8 mouse cellular contexts compared by ENCODE assay signal in the genomic region with DNA sequence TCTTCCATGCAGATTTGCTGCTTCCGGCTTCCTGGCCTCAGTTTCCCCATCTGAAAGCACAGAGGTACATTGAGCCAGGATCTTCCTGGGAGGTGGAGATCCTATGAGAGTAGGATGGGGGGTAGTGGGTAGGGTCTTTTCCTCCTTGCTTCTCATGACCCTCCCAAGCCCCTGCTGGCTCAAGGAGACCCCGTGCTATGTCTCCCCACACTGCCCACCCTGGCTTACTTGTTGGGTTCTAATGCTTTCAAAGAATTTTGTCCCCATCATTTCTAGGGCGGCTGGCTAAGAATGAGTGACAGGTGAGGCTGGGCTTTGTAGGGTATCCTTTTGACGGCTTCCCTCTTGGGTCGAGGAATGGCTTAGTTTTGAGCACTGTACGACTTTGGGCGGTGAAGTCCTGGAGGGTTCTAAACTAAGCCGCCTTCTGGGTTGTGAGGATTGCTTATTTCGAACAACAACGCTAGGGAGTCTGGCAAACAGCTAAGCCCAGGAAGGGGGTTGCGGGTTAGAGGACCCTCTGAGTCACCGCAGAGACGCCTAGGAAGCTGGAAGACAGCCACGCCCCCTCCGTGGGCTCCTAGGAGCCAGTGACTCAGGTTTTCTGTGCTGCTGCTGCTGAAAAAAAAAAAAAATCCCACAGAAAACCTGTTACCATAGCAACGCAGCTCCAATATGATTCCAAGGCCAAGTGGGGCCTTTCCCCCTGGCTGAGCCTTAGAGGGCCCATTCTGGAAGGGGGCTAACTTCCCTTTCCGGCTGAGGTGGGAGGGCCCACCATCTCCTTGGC. TPM values are rescaled to one million over a fixed set of nuclear protein-coding genes. Genes with fewer than 3 reads are reported as not detected.
DNase-seq lines count a peak whose midpoint lies in the region; ATAC-seq and TF ChIP-seq lines count a peak whose summit lies in the region.

No protein-coding gene starts in this region.

- intact Hi-C loops in left cerebral cortex, postnatal 25 days (cut with DNase I) = loop anchor here (1.0 to 10.0 kb wide), 4 partner anchors 65 to 511 kb away; no protein-coding TSS in a partner anchor

- H3K27ac ChIP-seq in lung, embryonic 14.5 days (ENCODE audit: low read depth) = peak overlapping the region; percentile 12; the same call in 1 of the 2 replicates

- H3K4me2 ChIP-seq in lung, embryonic 14.5 days = peak overlapping the region; percentile 89

- H3K4me3 ChIP-seq in lung, embryonic 14.5 days (ENCODE audit: low read depth, low read length) = peak overlapping the region; percentile 69

- 33% methylated on average over 17 of the region's 17 CpGs for WGBS in lung, embryonic 14.5 days

- peak overlapping the region; percentile 96 for H3K9ac ChIP-seq in lung, embryonic 14.5 days

- no peak for ATAC-seq in lung, embryonic 14.5 days (ENCODE audit: insufficient read depth)

- H3K27me3 ChIP-seq in lung, embryonic 14.5 days (ENCODE audit: insufficient read depth, low read length) = no peaks in the 10 kb centered on the region

- H3K4me1 ChIP-seq in lung, embryonic 14.5 days (ENCODE audit: insufficient read depth) = peaks cover 8% of the 10 kb centered on the region; the same call in 1 of the 2 replicates

- peak; percentile 76 for DNase-seq in lung, embryonic 14.5 days
- no peak for DNase-seq in lung, postnatal 25 days (ENCODE audit: low spot score)
- peak; percentile 62 to 81 for DNase-seq in adrenal gland, postnatal 36 days
- DNase-seq in frontal cortex, postnatal 10 days (ENCODE audit: low spot score in 2 of 2) = peak; percentile 64 to 78
- peak; percentile 77 to 92 for DNase-seq in left cerebral cortex, postnatal 25 days (ENCODE audit: low spot score in 2 of 2)
- peak; percentile 75 for DNase-seq in retina, embryonic 14.5 days (ENCODE audit: low spot score)
- DNase-seq in cerebellum, adult 11 months = no peak
- no peak for DNase-seq in c-Kit-positive CD71-positive TER-119-positive erythroid progenitor cells, embryonic 14.5 days (ENCODE audit: low spot score)

- no peaks in the 10 kb centered on the region for H3K9me3 ChIP-seq in lung, embryonic 14.5 days (ENCODE audit: low read depth, low read length)

- TF ChIP-seq CTCF in lung, embryonic 14.5 days (IDR thresholded peaks at IDR 0.05; ENCODE audit: low read depth) = no peak

- H3K36me3 ChIP-seq in lung, embryonic 14.5 days (ENCODE audit: insufficient read depth) = peaks cover 25% of the 10 kb centered on the region

RNA-seq across cellular contexts. Expression of gene Fscn1, which starts 3.8 kb away (rescaled TPM):
- 331 and 347 TPM in 2 replicates for polyA plus RNA-seq in lung, embryonic 14.5 days (2014; fragmentation: Nextera tagmentation; extraction: Ambion mirVana)
- total RNA-seq in adrenal gland, postnatal 36 days (2021) = 10 to 100 TPM; 33.6 to 42.0 TPM
- total RNA-seq in left cerebral cortex, postnatal 25 days (2021) = 100 to 1,000 TPM; 384 to 450 TPM

RNA-seq across cellular contexts. Expression of gene Actb, which starts 57.3 kb away (rescaled TPM):
- 16,801 and 17,929 TPM in 2 replicates for polyA plus RNA-seq in lung, embryonic 14.5 days (2014; fragmentation: Nextera tagmentation; extraction: Ambion mirVana)
- total RNA-seq in adrenal gland, postnatal 36 days (2021) = 1,000 to 10,000 TPM; 3,336 to 3,351 TPM
- total RNA-seq in left cerebral cortex, postnatal 25 days (2021) = 1,000 to 10,000 TPM; 2,451 to 2,479 TPM

Comparison
In these comparisons a context has a peak if more than half of its experiments do, and no peak if none do; other contexts are left out.
1. DNase-seq: peak in lung, embryonic 14.5 days (single experiment), adrenal gland, postnatal 36 days (2 of 2), frontal cortex, postnatal 10 days (2 of 2), left cerebral cortex, postnatal 25 days (2 of 2) and retina, embryonic 14.5 days (single experiment); none in lung, postnatal 25 days (single experiment), cerebellum, adult 11 months (single experiment) and c-Kit-positive CD71-positive TER-119-positive erythroid progenitor cells, embryonic 14.5 days (single experiment).
2. RNA of gene Fscn1, which starts 3.8 kb away (total RNA-seq): 384 to 450 TPM in left cerebral cortex, postnatal 25 days; 33.6 to 42.0 TPM in adrenal gland, postnatal 36 days; every median in the first group is over 4 times any median in the second.